Mouse (Mus musculus) WW6 (cell line): ENCODE results near the gene Sipa1.
A peak's percentile ranks its signal among the peaks of the same experiment; 100 is the strongest.

ENCODE experiments used
- DNase-seq: peaks from one replicate; pipeline ENCODE4 v3.0.0-alpha.2; 2013; ENCODE audit warnings: low read depth, low spot score

Sipa1 gene

GRCm38 (mm10) chr19:5646731-5647330 lies 16.7 kb downstream of the Sipa1 start:
- no peak for DNase-seq

GRCm38 (mm10) chr19:5645280-5645679 lies 18.2 kb downstream of the Sipa1 start:
- no peak for DNase-seq

- no peak for DNase-seq
These were observed 21.9 kb downstream of the Sipa1 start for GRCm38 (mm10) chr19:5641641-5642040.

GRCm38 (mm10) chr19:5641021-5641420 lies 22.5 kb downstream of the Sipa1 start:
- DNase-seq: no peak

- DNase-seq: no peak
These were observed 23.2 kb downstream of the Sipa1 start for GRCm38 (mm10) chr19:5640339-5640738.

GRCm38 (mm10) chr19:5638416-5639005 lies 25.0 kb downstream of the Sipa1 start:
- no peak for DNase-seq

GRCm38 (mm10) chr19:5637069-5638047 lies 26.1 kb downstream of the Sipa1 start, which contains the start of gene Rela:
TSS of gene Rela (plus strand) at chr19:5637483.
- peak; percentile 50 for DNase-seq

- DNase-seq: no peak
These were observed 26.9 kb downstream of the Sipa1 start for GRCm38 (mm10) chr19:5636571-5637041.

GRCm38 (mm10) chr19:5636036-5636570 lies 27.4 kb downstream of the Sipa1 start:
- DNase-seq: no peak

GRCm38 (mm10) chr19:5632120-5632519 lies 31.4 kb downstream of the Sipa1 start:
- DNase-seq: no peak

- DNase-seq: no peak
These were observed 33.6 kb downstream of the Sipa1 start for GRCm38 (mm10) chr19:5629907-5630306.

GRCm38 (mm10) chr19:5625311-5625710 lies 38.2 kb downstream of the Sipa1 start:
- DNase-seq: no peak

- no peak for DNase-seq
These were observed 41.6 kb downstream of the Sipa1 start for GRCm38 (mm10) chr19:5621884-5622283.

GRCm38 (mm10) chr19:5620007-5620406 lies 43.5 kb downstream of the Sipa1 start:
- no peak for DNase-seq

- DNase-seq: no peak
These were observed 48.6 kb downstream of the Sipa1 start for GRCm38 (mm10) chr19:5614953-5615352.

GRCm38 (mm10) chr19:5612762-5613411 lies 50.6 kb downstream of the Sipa1 start:
- no peak for DNase-seq

- DNase-seq: no peak
These were observed 51.5 kb downstream of the Sipa1 start for GRCm38 (mm10) chr19:5611973-5612372.

- peak; percentile 81 for DNase-seq
These were observed 53.7 kb downstream of the Sipa1 start, which contains the start of gene Kat5 for GRCm38 (mm10) chr19:5609547-5610404. TSS of gene Kat5 (minus strand) at chr19:5610237.

GRCm38 (mm10) chr19:5609171-5609546 lies 54.3 kb downstream of the Sipa1 start:
- DNase-seq: no peak

GRCm38 (mm10) chr19:5608707-5609106 lies 54.8 kb downstream of the Sipa1 start:
- no peak for DNase-seq
